Mouse (Mus musculus) T-helper 2 cell (primary cell): ENCODE measurements around the gene Osbp.
"Not testable (repeated sequence)": the region's sequence is repeated elsewhere in the genome, so short reads cannot be mapped to it uniquely, and the experiment has no call there.

Source experiments
- in situ Hi-C: fragments of 300-600 bp; cut with MboI, MseI; formaldehyde crosslinking; loops from one replicate; pipeline ENCODE4 v1.15.1; 2025; ENCODE audit warnings: high pct_unique_total_duplicates

Osbp gene

GRCm38 (mm10) chr19:11965023-11965942, at the start of gene Osbp:
Gene Osbp (plus strand): TSS chr19:11965941.
- in situ Hi-C loops: no loop called here

- in situ Hi-C loops: loop anchor here (10.0 kb wide), 1 partner anchor 1377 kb away; no protein-coding TSS in a partner anchor
Observed at GRCm38 (mm10) chr19:11922068-11922467, 43.7 kb upstream of the Osbp start.

GRCm38 (mm10) chr19:11922515-11922914, 43.2 kb upstream of the Osbp start:
- in situ Hi-C loops: loop anchor here (10.0 kb wide), 1 partner anchor 1378 kb away; no protein-coding TSS in a partner anchor

- in situ Hi-C loops: loop anchor here (10.0 kb wide), 1 partner anchor 1382 kb away; no protein-coding TSS in a partner anchor
Observed at GRCm38 (mm10) chr19:11926380-11926779, 39.4 kb upstream of the Osbp start.

- in situ Hi-C loops: loop anchor here (10.0 kb wide), 1 partner anchor 1383 kb away; no protein-coding TSS in a partner anchor
Observed at GRCm38 (mm10) chr19:11928025-11928748, 37.6 kb upstream of the Osbp start.

GRCm38 (mm10) chr19:11946460-11946859, 19.3 kb upstream of the Osbp start:
- in situ Hi-C loops: not testable (repeated sequence)

- in situ Hi-C loops: no loop called here
Observed at GRCm38 (mm10) chr19:11949878-11950277, 15.9 kb upstream of the Osbp start.

GRCm38 (mm10) chr19:11950747-11951146, 15.0 kb upstream of the Osbp start:
- in situ Hi-C loops: no loop called here

- in situ Hi-C loops: no loop called here
Observed at GRCm38 (mm10) chr19:11954206-11954605, 11.5 kb upstream of the Osbp start.

- in situ Hi-C loops: no loop called here
Observed at GRCm38 (mm10) chr19:11956636-11957035, 9.1 kb upstream of the Osbp start.

GRCm38 (mm10) chr19:11957396-11957795, 8.3 kb upstream of the Osbp start:
- in situ Hi-C loops: no loop called here

GRCm38 (mm10) chr19:11957846-11958245, 7.9 kb upstream of the Osbp start:
- in situ Hi-C loops: no loop called here

- in situ Hi-C loops: no loop called here
Observed at GRCm38 (mm10) chr19:11964266-11964665, 1.5 kb upstream of the Osbp start.

- in situ Hi-C loops: no loop called here
Observed at GRCm38 (mm10) chr19:11966201-11966636, 478 bp downstream of the Osbp start.

GRCm38 (mm10) chr19:11969155-11970050, 3.7 kb downstream of the Osbp start:
- in situ Hi-C loops: no loop called here

GRCm38 (mm10) chr19:11973511-11974222, 7.9 kb downstream of the Osbp start:
- in situ Hi-C loops: no loop called here

GRCm38 (mm10) chr19:11974223-11974540, 8.4 kb downstream of the Osbp start:
- in situ Hi-C loops: no loop called here

GRCm38 (mm10) chr19:11975683-11976082, 9.9 kb downstream of the Osbp start:
- in situ Hi-C loops: loop anchor here (25.0 kb wide), 1 partner anchor 1363 kb away; the partner anchor contains the start of genes Ddb1 and Tkfc

GRCm38 (mm10) chr19:11977363-11977762, 11.6 kb downstream of the Osbp start:
- in situ Hi-C loops: loop anchor here (25.0 kb wide), 1 partner anchor 1365 kb away; the partner anchor contains the start of genes Ddb1 and Tkfc

GRCm38 (mm10) chr19:11980471-11980870, 14.7 kb downstream of the Osbp start:
- in situ Hi-C loops: loop anchor here (25.0 kb wide), 1 partner anchor 1368 kb away; the partner anchor contains the start of genes Ddb1 and Tkfc
